35 mouse cellular contexts compared by ENCODE assay signal in the genomic region with DNA sequence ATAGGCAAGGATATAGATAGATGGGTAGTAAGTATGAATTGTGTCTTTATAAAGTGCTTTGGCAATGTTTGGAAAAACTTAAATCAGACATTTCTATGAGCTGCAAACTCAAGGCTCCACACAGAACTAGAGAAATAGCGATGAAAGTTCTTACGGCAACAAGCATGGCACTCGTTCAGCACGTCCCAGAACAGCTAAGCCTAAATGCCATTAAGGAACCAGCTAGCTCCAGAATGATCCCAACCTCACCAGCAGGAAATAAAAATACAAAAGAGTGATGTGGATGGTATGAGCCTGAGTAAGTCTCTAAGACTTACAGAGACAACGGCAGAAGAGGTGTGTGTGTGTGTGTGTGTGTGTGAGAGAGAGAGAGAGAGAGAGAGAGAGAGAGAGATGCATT. TPM values are rescaled to one million over a fixed set of nuclear protein-coding genes. Genes with fewer than 3 reads are reported as not detected.
"Had no signal": no experiment of that assay in that cellular context is flagged by ENCODE, and none has a peak within 500 bp of the region (broad histone marks: within the 10 kb centered on the region; RNA-seq: fewer than 3 reads in every experiment).

No protein-coding gene starts in this region.

- H3K4me3 ChIP-seq: left cerebral cortex, adult 2 months; limb, embryonic 10.5 days; limb, embryonic 12.5 days; limb, embryonic 13.5 days; limb, embryonic 15.5 days; liver, embryonic 12.5 days; liver, embryonic 13.5 days; liver, embryonic 15.5 days; lung, embryonic 15.5 days; megakaryocyte, embryonic 14.5 days; midbrain, embryonic 10.5 days; midbrain, embryonic 12.5 days; midbrain, embryonic 13.5 days; midbrain, embryonic 15.5 days; myocyte; neural tube, embryonic 12.5 days had no signal

- H3K9ac ChIP-seq: limb, embryonic 12.5 days; limb, embryonic 13.5 days; limb, embryonic 15.5 days; liver, embryonic 12.5 days; liver, embryonic 13.5 days; liver, embryonic 14.5 days; liver, embryonic 15.5 days; liver, postnatal 0 days; lung, embryonic 14.5 days; lung, embryonic 15.5 days; midbrain, embryonic 12.5 days; midbrain, embryonic 13.5 days; midbrain, embryonic 15.5 days; neural tube, embryonic 12.5 days had no signal

- H3K4me2 ChIP-seq: limb, embryonic 12.5 days; limb, embryonic 13.5 days; limb, embryonic 15.5 days; liver, embryonic 11.5 days; liver, embryonic 12.5 days; liver, embryonic 13.5 days; liver, embryonic 15.5 days; lung, embryonic 14.5 days; lung, embryonic 15.5 days; midbrain, embryonic 12.5 days; midbrain, embryonic 13.5 days; midbrain, embryonic 15.5 days; neural tube, embryonic 12.5 days had no signal

- ATAC-seq: liver, embryonic 12.5 days; liver, postnatal 0 days; lung, postnatal 0 days; midbrain, embryonic 13.5 days; midbrain, embryonic 15.5 days; midbrain, embryonic 16.5 days had no signal

- H3K36me3 ChIP-seq: limb, embryonic 10.5 days; limb, embryonic 12.5 days; limb, embryonic 13.5 days; limb, embryonic 15.5 days; liver, embryonic 12.5 days; liver, embryonic 13.5 days; liver, embryonic 15.5 days; lung, embryonic 15.5 days; midbrain, embryonic 10.5 days; midbrain, embryonic 12.5 days; midbrain, embryonic 13.5 days; midbrain, embryonic 15.5 days; neural tube, embryonic 12.5 days had no signal

- H3K27ac ChIP-seq: left cerebral cortex, adult 2 months; limb, embryonic 10.5 days; limb, embryonic 12.5 days; limb, embryonic 13.5 days; limb, embryonic 15.5 days; liver, embryonic 12.5 days; liver, embryonic 13.5 days; liver, embryonic 14.5 days; liver, embryonic 15.5 days; lung, embryonic 15.5 days; macrophage; midbrain, embryonic 10.5 days; midbrain, embryonic 12.5 days; midbrain, embryonic 13.5 days; midbrain, embryonic 15.5 days; neural tube, embryonic 12.5 days had no signal

- H3K27me3 ChIP-seq: limb, embryonic 12.5 days; limb, embryonic 13.5 days; limb, embryonic 15.5 days; liver, embryonic 12.5 days; liver, embryonic 13.5 days; liver, embryonic 15.5 days; lung, embryonic 15.5 days; megakaryocyte, embryonic 14.5 days; midbrain, embryonic 12.5 days; midbrain, embryonic 13.5 days; neural tube, embryonic 12.5 days had no signal

- H3K9me3 ChIP-seq: limb, embryonic 10.5 days; limb, embryonic 12.5 days; limb, embryonic 13.5 days; limb, embryonic 15.5 days; liver, embryonic 12.5 days; liver, embryonic 13.5 days; liver, embryonic 15.5 days; lung, embryonic 15.5 days; megakaryocyte, embryonic 14.5 days; midbrain, embryonic 10.5 days; midbrain, embryonic 12.5 days; midbrain, embryonic 13.5 days; midbrain, embryonic 15.5 days; neural tube, embryonic 12.5 days had no signal

- H3K4me1 ChIP-seq: limb, embryonic 10.5 days; limb, embryonic 15.5 days; liver, embryonic 12.5 days; liver, embryonic 13.5 days; liver, embryonic 15.5 days; lung, embryonic 15.5 days; megakaryocyte, embryonic 14.5 days; midbrain, embryonic 15.5 days; neural tube, embryonic 12.5 days had no signal

- DNase-seq: left cerebral cortex, postnatal 4 days; liver; liver, embryonic 13.5 days; liver, postnatal 0 days; lung, adult 18-20 months; lung, adult 2 months; lung, embryonic 14.5 days; lung, postnatal 10 days; lung, postnatal 14 days; lung, postnatal 36 days; lung, postnatal 4 days; midbrain, embryonic 14.5 days had no signal

RNA-seq across cellular contexts. Expression of a gene that starts 20.2 kb away (rescaled TPM):
- total RNA-seq: megakaryocyte progenitor cell, adult 5-6 weeks; megakaryocyte, adult 5-6 weeks; monocyte, adult 5-6 weeks had no signal
- polyA plus RNA-seq: macrophage had no signal
